Mouse (Mus musculus) G1E (cell line): ENCODE results near the gene 2700097O09Rik. TPM values are rescaled to one million over a fixed set of nuclear protein-coding genes. Genes with fewer than 3 reads are reported as not detected.
A peak's percentile ranks its signal among the peaks of the same experiment; 100 is the strongest.

Experiments used
- ATAC-seq: 2 replicates; pipeline ENCODE4 v1.8.0; 2016; ENCODE audit warnings: mild to moderate bottlenecking; ENCODE audit not compliant: insufficient number of reproducible peaks, poor library complexity, low FRiP score, severe bottlenecking; ENCODE audit errors: extremely low read depth
- DNase-seq: peaks from one replicate; pipeline ENCODE4 v3.0.0; 2012; ENCODE audit warnings: low spot score
- H3K27me3 ChIP-seq: 2 replicates; pipeline ENCODE4 v1.6.1; 2012; ENCODE audit warnings: mild to moderate bottlenecking, low read length, inconsistent platforms; ENCODE audit not compliant: insufficient read depth
- H3K36me3 ChIP-seq: replicated peaks from 2 replicates; pipeline ENCODE3; 2012; ENCODE audit warnings: mild to moderate bottlenecking, inconsistent platforms
- H3K4me1 ChIP-seq: 2 replicates; pipeline ENCODE4 v1.6.1; 2012; ENCODE audit warnings: low read depth, low read length, inconsistent platforms, mixed read lengths; ENCODE audit not compliant: insufficient read depth
- H3K4me3 ChIP-seq: 2 replicates; pipeline ENCODE4 v1.5.1; 2012; ENCODE audit warnings: low read depth, mild to moderate bottlenecking, inconsistent platforms, low read length, moderate library complexity, mixed read lengths
- H3K9me3 ChIP-seq: replicated peaks from 2 replicates; pipeline ENCODE4 v1.6.1; 2012; ENCODE audit warnings: inconsistent platforms
- CTCF ChIP-seq: IDR thresholded peaks from 2 replicates; pipeline ENCODE4 v1.5.1; 2012; ENCODE audit warnings: low read depth, low read length, inconsistent platforms, mixed read lengths
- GATA1 ChIP-seq: IDR thresholded peaks from 2 replicates; pipeline ENCODE4 v1.6.1; 2012; ENCODE audit warnings: borderline replicate concordance, low read length, inconsistent platforms, mixed read lengths
- GATA2 ChIP-seq: IDR thresholded peaks from 2 replicates; pipeline ENCODE4 v1.6.1; 2012; ENCODE audit warnings: low read depth, low read length, inconsistent platforms, borderline replicate concordance
- POLR2AphosphoS5 ChIP-seq: IDR thresholded peaks from 2 replicates; pipeline ENCODE4 v1.6.1; 2012; ENCODE audit warnings: low read depth, low read length, inconsistent platforms; ENCODE audit not compliant: insufficient replicate concordance
- TAL1 ChIP-seq: conservative IDR thresholded peaks from 2 replicates; pipeline ENCODE4 v1.6.1; 2012; ENCODE audit warnings: low read depth, low read length, inconsistent platforms, mixed read lengths
- polyA plus RNA-seq: library from polyadenylated mRNA; stranded (reverse); fragments of >175 nt; gene quantifications from 2 replicates; pipeline ENCODE4 v1.2.3, GENCODE M21; 2012
- total RNA-seq, 2 experiments: library from RNA; stranded (forward) in 1 of 2; stranded (reverse) in 1 of 2; fragments of 200-1000 nt in 1 of 2; fragments of >200 nt in 1 of 2; fragmentation: Nextera tagmentation in 1 of 2; gene quantifications; 2 replicates each; pipeline ENCODE4 v1.2.3; 2014 to 2017

Gene 2700097O09Rik
- total and polyA plus RNA-seq, 3 experiments = 1.7 to 53.1 (median 42.8) TPM

GRCm38 (mm10) chr12:55073686-55074085, 6.2 kb downstream of the 2700097O09Rik start:
- peak overlapping the region; percentile 52; the same call in 1 of the 2 replicates for H3K4me3 ChIP-seq
- ATAC-seq = peak; percentile 95
- H3K4me1 ChIP-seq = peaks cover 74% of the 10 kb centered on the region
- peaks cover 43% of the 10 kb centered on the region for H3K36me3 ChIP-seq
- TF ChIP-seq TAL1 (peak; percentile 84), POLR2AphosphoS5 (no peak)
- no peaks in the 10 kb centered on the region for H3K27me3 ChIP-seq
- no peaks in the 10 kb centered on the region for H3K9me3 ChIP-seq
- DNase-seq = peak; percentile 48

DNA sequence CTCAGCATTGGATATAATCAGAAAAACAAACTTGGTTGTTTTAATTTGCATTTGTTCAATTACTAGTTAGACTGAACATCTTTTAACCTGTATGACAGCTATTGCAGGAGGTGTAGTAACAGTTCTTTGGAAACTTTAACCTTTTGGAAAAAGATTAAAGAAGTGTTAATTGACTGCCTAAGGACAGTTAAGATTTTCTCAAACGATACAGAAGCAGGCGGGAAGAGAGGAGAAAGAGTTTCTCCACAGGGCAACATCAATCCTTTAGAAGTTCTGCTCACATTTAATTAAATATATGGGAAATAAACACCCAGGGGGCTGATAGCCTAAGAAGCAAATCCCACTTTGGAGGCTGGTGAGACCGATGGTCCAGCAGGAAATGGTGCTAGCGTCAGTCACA, 7.4 kb downstream of the 2700097O09Rik start:
- H3K9me3 ChIP-seq = no peaks in the 10 kb centered on the region
- peaks cover 65% of the 10 kb centered on the region for H3K4me1 ChIP-seq
- TF ChIP-seq POLR2AphosphoS5 (no peak), TAL1 (no peak), GATA2 (no peak), CTCF (no peak), GATA1 (no peak)
- H3K36me3 ChIP-seq = peaks cover 45% of the 10 kb centered on the region
- H3K27me3 ChIP-seq = no peaks in the 10 kb centered on the region
- DNase-seq (no peak), ATAC-seq (no peak)
- H3K4me3 ChIP-seq = no peak overlapping the region; the same call in 1 of the 2 replicates

- Histone ChIP-seq H3K4me3 (no peak overlapping the region), H3K36me3 (peaks cover 58% of the 10 kb centered on the region), H3K9me3 (no peaks in the 10 kb centered on the region), H3K27me3 (no peaks in the 10 kb centered on the region), H3K4me1 (peaks cover 63% of the 10 kb centered on the region)
- TF ChIP-seq TAL1 (no peak), GATA1 (no peak), GATA2 (no peak), CTCF (no peak)
- DNase-seq = no peak
- ATAC-seq = no peak
Observed at GRCm38 (mm10) chr12:55062141-55062540, 17.8 kb downstream of the 2700097O09Rik start.

DNA sequence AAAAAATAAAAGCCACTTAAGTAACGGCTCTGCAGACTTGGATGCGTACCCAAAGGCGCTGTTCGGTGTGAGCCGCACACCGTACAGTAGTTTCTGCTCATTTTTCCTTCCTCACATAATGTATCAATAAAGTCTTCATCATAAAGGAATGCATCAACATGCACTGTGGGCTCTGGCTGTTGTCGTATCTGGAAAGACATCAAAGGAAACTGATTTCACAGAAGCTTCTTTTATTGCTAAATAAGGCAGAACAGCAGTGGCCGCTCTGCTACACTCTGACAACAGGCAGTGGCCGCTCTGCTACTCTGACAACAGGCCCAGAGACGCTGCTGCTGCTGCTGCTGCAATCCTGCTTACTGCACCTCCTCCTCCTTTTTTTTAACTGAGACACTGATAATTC, 18.9 kb downstream of the 2700097O09Rik start:
- no peak overlapping the region; the same call in 1 of the 2 replicates for H3K4me3 ChIP-seq
- H3K4me1 ChIP-seq = peaks cover 69% of the 10 kb centered on the region
- no peaks in the 10 kb centered on the region for H3K27me3 ChIP-seq
- H3K9me3 ChIP-seq = no peaks in the 10 kb centered on the region
- ATAC-seq (no peak), DNase-seq (no peak)
- H3K36me3 ChIP-seq = peaks cover 62% of the 10 kb centered on the region
- TF ChIP-seq CTCF (no peak), TAL1 (no peak), POLR2AphosphoS5 (no peak), GATA2 (no peak), GATA1 (no peak)

GRCm38 (mm10) chr12:55060212-55060898, 19.6 kb downstream of the 2700097O09Rik start:
- Histone ChIP-seq H3K4me3 (peak overlapping the region; percentile 11; the same call in 1 of the 2 replicates), H3K4me1 (peaks cover 71% of the 10 kb centered on the region), H3K36me3 (peaks cover 63% of the 10 kb centered on the region), H3K9me3 (no peaks in the 10 kb centered on the region), H3K27me3 (no peaks in the 10 kb centered on the region)
- DNase-seq (peak; percentile 19), ATAC-seq (peak; percentile 83)
- TF ChIP-seq TAL1 (no peak), CTCF (no peak), GATA2 (no peak), GATA1 (no peak), POLR2AphosphoS5 (no peak)

DNA sequence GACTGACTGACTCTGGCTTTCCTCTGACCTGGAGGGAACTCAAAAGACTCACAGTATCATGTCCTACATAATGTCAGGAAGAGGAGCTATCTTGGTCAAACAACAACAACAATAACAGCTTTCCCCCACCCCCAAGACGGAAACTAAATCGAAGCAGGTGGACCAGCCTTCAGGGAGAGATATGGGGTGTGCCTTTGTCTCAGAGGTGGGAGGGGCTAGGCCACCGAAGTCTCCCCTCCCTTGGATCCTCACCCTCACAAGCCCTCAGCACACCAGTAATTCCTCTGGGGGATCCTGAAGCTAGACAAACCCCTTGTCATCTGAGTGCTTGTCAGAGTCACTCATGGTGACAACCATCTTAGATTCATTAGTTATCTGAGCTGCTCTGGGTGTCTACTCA, 20.1 kb downstream of the 2700097O09Rik start:
- TF ChIP-seq GATA2 (no peak), CTCF (no peak), POLR2AphosphoS5 (no peak), GATA1 (no peak), TAL1 (no peak)
- DNase-seq (no peak), ATAC-seq (peak; percentile 32; the same call in 1 of the 2 replicates)
- Histone ChIP-seq H3K9me3 (no peaks in the 10 kb centered on the region), H3K4me3 (peak overlapping the region; percentile 11; the same call in 1 of the 2 replicates), H3K4me1 (peaks cover 76% of the 10 kb centered on the region), H3K27me3 (no peaks in the 10 kb centered on the region), H3K36me3 (peaks cover 66% of the 10 kb centered on the region)
